Mouse (Mus musculus) heart, postnatal 25 days (tissue): ENCODE results near the gene Usp44. TPM values are rescaled to one million over a fixed set of nuclear protein-coding genes. Genes with fewer than 3 reads are reported as not detected.
"Not testable (repeated sequence)": the region's sequence is repeated elsewhere in the genome, so short reads cannot be mapped to it uniquely, and the experiment has no call there.

Experiments
- DNase-seq: peaks from one replicate; pipeline ENCODE4 v3.0.0; 2022; ENCODE audit warnings: low spot score
- intact Hi-C: fragments of 180-260 bp; cut with DNase I; formaldehyde crosslinking; loops from one replicate; pipeline ENCODE4 v1.15.1; 2025
- total RNA-seq, 2 experiments: library from RNA; stranded (reverse); gene quantifications; 2 replicates each; pipeline ENCODE4 v1.2.3; 2021

Gene Usp44
- total RNA-seq = not detected

GRCm38 (mm10) chr10:93830931-93831729, at the start of gene Usp44:
Usp44 (plus strand) TSS chr10:93831555.
- no peak for DNase-seq
- intact Hi-C loops = no loop called here

GRCm38 (mm10) chr10:93783216-93784013, 47.9 kb upstream of the Usp44 start:
- intact Hi-C loops = no loop called here
- no peak for DNase-seq

- DNase-seq = no peak
- intact Hi-C loops = no loop called here
Observed at GRCm38 (mm10) chr10:93799711-93800362, 31.5 kb upstream of the Usp44 start.

DNA sequence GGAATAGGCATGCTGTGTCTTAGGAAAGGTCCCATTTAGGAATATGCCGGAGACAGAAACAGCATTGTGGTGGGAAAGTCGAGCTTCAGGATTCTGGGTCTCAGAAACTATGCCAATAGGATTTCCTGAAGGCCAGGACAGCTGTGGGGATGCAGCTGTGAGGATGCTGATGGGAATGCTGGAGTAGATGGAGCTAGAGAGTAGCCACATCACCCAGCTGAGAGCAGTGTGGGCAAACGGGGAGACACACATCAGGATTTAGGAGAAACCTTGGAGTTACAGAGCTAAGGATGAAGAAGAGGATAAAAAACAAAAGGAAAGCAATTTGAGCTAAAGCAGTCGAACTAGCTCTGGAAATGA, 31.0 kb upstream of the Usp44 start:
- no peak for DNase-seq
- intact Hi-C loops = no loop called here

- peak; percentile 31 for DNase-seq
- intact Hi-C loops = no loop called here
Observed at GRCm38 (mm10) chr10:93800895-93801294, 30.5 kb upstream of the Usp44 start.

- no peak for DNase-seq
- intact Hi-C loops = no loop called here
Observed at GRCm38 (mm10) chr10:93803199-93803598, 28.2 kb upstream of the Usp44 start.

DNA sequence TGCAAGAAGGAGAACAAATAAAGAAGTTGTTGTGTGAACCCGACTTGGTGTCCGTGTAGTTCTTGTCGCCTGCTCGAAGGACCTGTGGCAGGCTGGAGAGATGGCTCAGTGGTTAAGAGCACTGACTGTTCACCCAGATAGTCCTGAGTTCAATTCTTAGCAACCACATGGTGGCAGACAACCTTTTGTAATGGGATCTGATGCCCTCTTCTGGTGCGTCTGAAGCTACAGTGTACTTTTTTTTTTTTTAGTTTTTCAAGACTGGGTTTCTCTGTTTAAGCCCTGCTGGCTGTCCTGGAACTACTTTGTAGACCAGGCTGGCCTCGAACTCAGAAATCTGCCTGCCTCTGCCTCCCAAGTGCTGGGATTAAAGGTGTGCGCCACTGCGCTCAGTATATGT, 21.9 kb upstream of the Usp44 start:
- intact Hi-C loops, DNase-seq: not testable (repeated sequence)

DNA sequence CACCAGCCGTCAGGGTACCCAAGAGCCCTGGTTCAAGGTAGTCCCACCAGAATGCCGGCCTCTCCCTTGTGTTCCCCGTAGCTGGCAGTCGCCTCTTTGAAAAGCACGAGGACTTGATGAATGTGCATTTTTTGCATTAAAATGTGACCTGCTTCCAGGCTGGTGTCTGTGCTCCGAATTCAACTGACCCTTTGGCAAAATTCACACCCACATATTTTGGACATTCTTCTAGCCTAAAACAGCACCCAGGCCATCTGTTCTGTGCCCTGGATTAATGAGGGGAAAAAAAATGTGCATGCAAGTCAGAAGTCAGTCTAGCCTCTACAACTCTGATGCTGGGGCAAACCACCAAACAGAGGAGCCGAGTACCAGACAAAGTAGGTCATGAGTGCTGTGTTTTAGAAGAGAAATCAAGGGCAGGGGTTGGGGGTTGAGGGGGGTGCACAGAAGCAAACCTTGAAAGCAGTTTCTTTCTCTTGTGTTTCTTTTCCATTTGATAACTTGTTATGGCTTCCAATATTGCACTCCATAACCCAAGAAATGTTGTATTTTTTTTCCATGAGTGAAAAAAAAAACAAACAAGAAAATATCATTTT, 20.7 kb upstream of the Usp44 start:
- intact Hi-C loops = loop anchor here (5.0 to 10.0 kb wide), 2 partner anchors 164 to 198 kb away; no protein-coding TSS in a partner anchor

GRCm38 (mm10) chr10:93812098-93812497, 19.3 kb upstream of the Usp44 start:
- intact Hi-C loops = loop anchor here (5.0 to 10.0 kb wide), 2 partner anchors 163 to 200 kb away; no protein-coding TSS in a partner anchor
- no peak for DNase-seq

More for the DNA sequence above, 20.7 kb upstream of the Usp44 start:
- no peak for DNase-seq

- no peak for DNase-seq
- intact Hi-C loops = loop anchor here (1.0 to 10.0 kb wide), 3 partner anchors 162 to 219 kb away; no protein-coding TSS in a partner anchor
Observed at GRCm38 (mm10) chr10:93812774-93813415, 18.5 kb upstream of the Usp44 start.

DNA sequence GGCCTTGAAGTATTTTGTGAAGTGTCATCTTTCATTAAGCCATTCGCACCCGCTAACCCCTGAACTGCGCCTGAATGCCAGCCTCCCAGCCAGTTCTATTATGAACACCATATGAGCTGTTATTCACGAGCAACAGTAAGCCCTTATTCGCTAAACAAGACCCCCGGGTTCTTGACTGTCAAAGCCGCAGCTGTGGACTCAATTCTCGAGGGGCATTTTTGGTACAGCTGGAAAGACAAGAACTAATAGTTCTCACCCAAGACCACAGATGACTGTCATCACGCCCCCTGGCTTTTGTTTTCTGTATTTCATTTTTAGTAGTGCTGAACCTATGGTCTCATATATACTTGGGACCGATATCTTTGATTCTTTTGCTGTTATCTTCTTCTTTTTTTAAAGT, 17.6 kb upstream of the Usp44 start:
- DNase-seq = no peak
- intact Hi-C loops = loop anchor here (1.0 to 10.0 kb wide), 3 partner anchors 161 to 219 kb away; no protein-coding TSS in a partner anchor

- intact Hi-C loops = loop anchor here (2.0 to 10.0 kb wide), 2 partner anchors 156 to 298 kb away; no protein-coding TSS in a partner anchor
- no peak for DNase-seq
Observed at GRCm38 (mm10) chr10:93818661-93819060, 12.7 kb upstream of the Usp44 start.

- intact Hi-C loops = no loop called here
- DNase-seq = no peak
Observed at GRCm38 (mm10) chr10:93829898-93830831, 1.2 kb upstream of the Usp44 start.

- no peak for DNase-seq
- intact Hi-C loops = no loop called here
Observed at GRCm38 (mm10) chr10:93831730-93832574, 597 bp downstream of the Usp44 start.

GRCm38 (mm10) chr10:93832811-93833210, 1.5 kb downstream of the Usp44 start:
- no peak for DNase-seq
- intact Hi-C loops = no loop called here

DNA sequence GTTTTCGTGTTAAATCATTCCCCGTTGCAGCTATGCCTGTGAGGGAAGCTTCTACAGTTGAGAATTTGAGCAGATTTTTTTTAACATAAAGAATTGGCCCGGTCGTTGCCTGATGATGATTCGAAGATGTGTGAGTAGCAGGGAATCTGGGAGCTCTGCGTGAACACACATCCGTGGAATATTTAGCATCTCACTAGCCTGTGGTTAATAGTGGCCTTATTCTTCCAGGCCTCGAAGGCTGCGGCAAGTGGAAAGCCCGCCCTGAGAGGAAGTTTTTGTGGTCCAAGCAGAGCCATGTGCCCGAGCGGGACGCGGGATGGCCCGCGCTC, 2.0 kb downstream of the Usp44 start:
- intact Hi-C loops = no loop called here
- DNase-seq = no peak

- intact Hi-C loops = no loop called here
- DNase-seq = no peak
Observed at GRCm38 (mm10) chr10:93833699-93834393, 2.5 kb downstream of the Usp44 start.
